In the genomic region with DNA sequence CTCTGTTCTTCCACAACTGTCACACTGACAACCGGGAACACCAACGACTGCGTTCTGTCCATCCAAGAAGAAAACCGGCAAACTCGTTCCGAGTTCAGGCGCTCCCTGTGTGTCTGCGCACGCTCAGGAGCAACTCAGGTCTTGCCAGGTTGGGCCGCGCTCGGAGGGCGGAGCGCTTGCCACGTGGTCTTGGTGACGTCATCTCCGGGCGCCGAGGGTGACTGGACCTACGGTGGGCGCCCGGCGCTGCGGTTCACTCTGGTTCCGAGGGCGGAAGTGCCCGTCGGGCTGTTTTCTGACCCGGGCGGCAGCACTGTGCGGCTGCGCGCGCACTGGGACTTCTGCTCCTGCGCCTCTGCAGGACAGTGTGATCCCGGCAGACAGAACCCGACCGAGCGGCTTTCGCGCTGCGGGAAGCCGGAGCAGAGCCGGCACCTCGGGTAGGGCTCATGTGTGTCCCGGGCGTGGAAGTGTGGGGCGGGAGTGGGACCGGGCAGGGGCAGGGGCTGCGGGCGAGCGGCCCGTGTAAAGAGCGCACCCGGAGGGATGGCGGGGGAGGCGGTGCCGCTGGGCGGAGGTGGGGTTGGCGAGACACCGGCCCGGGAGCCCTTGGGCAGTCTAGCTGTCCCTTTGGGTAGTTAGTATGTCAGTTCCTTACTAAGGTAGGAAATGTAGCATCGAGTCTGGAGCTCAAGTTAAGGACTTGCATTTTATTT, we compare ENCODE assay signal across 1 mouse cellular context.
TF ChIP-seq lines count a peak whose summit lies in the region.

TSS of gene Atg5 (plus strand) at position 214 of the 716 bp plus-strand sequence.

TF ChIP-seq in MEL, 35 proteins besides CTCF, POLR2A, EP300 and RAD21 (continued from another document):
- peak; percentile 74; the same call in 1 of the 2 replicates for TF ChIP-seq ZMIZ1 (IDR thresholded peaks at IDR 0.05; ENCODE audit: low read depth, low read length)
- no peak for TF ChIP-seq ZC3H11A (IDR thresholded peaks at IDR 0.05; ENCODE audit: low read depth, low read length)
- peak; percentile 50 for TF ChIP-seq KAT2A (conservative IDR thresholded peaks at IDR 0.05; ENCODE audit: low read depth, low read length)
- no peak for TF ChIP-seq CHD2 (IDR thresholded peaks at IDR 0.05; ENCODE audit: low read length)
- peak; percentile 51; the same call in 1 of the 2 replicates for TF ChIP-seq TCF12 (IDR thresholded peaks at IDR 0.05; ENCODE audit: low read depth, low read length)
- peak; percentile 96 for TF ChIP-seq MAX (IDR thresholded peaks at IDR 0.05; ENCODE audit: low read length)
- TF ChIP-seq HCFC1 (IDR thresholded peaks at IDR 0.05; ENCODE audit: low read depth, low read length), result peak; percentile 90
- no peak for TF ChIP-seq POLR2AphosphoS5 (IDR thresholded peaks at IDR 0.05; ENCODE audit: borderline replicate concordance, low read depth, low read length)
- TF ChIP-seq NELFE (IDR thresholded peaks at IDR 0.05; ENCODE audit: low read depth, low read length), result peak; percentile 84
- peak; percentile 94 for TF ChIP-seq POLR2AphosphoS2 (IDR thresholded peaks at IDR 0.05; ENCODE audit: low read length)
- TF ChIP-seq ZNF384 (IDR thresholded peaks at IDR 0.05; ENCODE audit: low read depth, low read length), result no peak
- no peak for TF ChIP-seq BHLHE40 (IDR thresholded peaks at IDR 0.05; ENCODE audit: borderline replicate concordance, low read depth, low read length)
